Mouse (Mus musculus) liver (tissue): Measurements from ENCODE around the gene Ncapd2.

ENCODE experiments used
- DNase-seq: peaks from one replicate; pipeline ENCODE4 v3.0.0-alpha.2; 2020; ENCODE audit warnings: mixed read lengths

Gene Ncapd2

DNA sequence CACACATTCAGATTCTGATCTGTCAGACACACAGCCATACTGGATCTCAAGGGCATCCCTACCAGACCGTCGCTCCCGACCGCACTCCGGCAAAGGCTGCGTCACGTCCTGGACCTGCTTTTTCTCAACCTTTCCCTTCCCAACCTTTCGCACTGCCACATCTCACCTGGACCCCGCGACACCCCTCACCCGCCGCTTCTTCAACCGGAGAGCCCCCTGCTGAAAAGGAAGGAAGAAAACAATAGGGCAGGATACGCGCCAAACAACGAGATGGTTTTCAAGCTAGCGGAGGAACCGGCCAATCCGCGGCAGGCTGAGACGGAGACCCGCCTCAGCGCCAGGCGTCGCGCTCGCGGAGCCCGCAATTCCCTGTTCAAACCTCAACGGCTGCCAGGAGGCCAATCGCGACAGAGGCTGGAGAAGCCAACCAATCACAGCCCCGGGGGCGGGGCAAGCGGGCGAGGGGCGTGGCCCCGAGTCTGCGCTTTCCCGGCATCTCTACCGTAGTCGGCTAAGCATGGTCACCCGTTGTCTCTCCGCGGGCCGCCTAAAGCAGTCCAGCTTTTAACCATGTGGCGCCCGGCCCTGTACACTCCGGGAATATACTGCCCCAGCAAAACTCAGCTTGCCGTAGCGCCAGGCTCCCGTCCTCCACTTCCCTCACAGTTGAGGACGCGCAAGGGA, at the start of gene Ncapd2, which contains the start of gene Mrpl51:
Gene Ncapd2 (minus strand): TSS at position 370 of the 684 bp plus-strand sequence.
Gene Mrpl51 (plus strand): TSS at position 470 of the 684 bp plus-strand sequence.
- peak; percentile 99 for DNase-seq

DNA sequence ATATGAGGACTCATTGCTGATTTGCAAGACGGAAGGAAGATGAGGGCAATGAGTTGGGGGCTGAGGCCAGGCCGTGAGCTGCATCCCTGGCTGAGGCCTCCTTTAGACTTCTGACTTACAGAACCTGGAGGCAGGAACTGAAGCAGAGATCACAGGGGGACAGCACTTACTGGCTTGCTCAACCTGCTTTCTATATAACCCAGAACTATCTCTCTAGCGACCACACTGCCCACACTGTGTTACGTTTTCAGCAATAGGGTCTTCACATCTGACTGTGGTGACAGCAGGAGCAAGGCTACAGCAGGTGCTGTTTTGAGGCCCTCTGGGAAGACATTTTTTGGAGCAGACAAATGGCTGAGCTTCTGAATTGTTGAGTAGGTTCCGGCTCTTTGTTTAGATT, 49.1 kb upstream of the Ncapd2 start:
- no peak for DNase-seq

DNA sequence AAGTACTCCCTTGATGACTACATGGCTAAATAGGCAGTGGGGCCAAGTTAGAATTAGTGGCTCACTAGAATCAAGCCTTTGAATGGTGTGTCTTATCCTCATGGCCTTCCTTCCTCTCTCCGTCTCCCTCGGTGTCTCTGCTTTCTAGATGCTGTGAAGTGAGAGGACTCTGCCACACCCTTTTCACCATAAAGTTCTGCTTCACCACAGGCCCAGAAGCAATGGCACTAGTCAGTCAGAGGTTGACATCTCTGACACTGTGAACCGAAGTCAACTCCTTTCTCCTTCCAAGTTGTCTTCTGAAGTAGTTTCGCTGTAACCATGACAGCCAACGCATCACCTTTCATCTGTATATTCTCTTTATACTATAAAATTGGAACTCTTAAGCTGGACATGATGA, 48.0 kb upstream of the Ncapd2 start:
- DNase-seq, result no peak

DNA sequence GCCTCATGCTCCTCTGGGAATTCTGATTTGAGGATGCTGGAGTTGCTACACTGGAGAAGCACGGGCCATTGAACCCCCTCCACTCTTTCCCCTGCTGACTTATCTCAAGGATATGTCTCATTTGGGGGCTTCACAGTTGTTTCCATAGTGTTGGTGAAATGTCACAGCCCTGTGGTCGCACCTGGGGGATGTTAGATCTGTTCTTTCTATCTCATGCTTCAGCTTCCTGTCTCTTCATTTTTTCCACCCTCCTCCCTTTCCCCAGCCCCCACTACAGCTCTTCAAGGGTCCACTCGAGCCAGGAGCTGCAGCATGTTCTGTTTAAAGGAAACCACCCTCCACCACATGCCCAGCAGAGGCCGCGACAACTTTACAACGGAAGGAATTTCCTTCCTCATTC, 46.9 kb upstream of the Ncapd2 start:
- DNase-seq, result no peak

DNA sequence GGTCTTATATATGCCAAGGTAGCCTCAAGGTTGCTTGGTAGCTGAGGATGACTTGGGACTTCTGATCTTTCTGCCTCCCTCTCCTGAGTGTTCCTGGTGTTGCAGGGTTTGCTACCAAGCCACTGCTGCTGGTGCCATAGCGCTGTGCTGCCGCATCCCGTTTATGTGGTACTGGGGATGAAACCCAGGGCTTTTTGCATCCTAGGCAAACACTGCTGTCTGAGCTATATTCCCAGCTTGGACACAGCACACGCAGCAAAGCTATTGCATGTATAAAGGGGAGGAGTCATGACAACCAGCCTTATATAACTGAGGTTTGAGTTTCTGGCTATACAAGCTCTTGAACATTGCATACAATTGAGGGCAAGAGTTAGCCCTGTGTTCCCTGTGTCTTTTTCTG, 45.9 kb upstream of the Ncapd2 start:
- DNase-seq, result no peak

DNA sequence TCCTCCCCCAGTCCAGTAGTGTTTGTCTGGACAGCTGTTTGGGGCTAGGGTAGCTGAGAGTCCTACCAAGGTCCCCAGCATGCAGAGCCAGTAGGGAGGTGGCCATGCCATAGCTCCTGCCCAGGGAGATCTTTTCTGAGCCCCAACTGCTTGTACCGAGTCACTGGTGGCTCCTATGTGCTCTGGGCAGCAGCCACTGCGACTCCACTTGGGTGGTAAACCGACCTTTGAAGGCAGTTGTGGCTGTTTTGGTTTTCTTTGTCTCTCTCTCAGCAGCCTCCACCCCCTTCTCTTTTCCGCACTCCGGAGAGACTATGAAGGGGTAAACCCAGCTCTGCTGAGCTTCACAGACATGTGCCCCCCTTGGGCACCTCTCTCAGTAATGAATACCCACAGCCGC, 45.3 kb upstream of the Ncapd2 start, which contains the start of gene Cd27:
Gene Cd27 (minus strand): TSS at position 229 of the 400 bp plus-strand sequence.
- no peak for DNase-seq

DNA sequence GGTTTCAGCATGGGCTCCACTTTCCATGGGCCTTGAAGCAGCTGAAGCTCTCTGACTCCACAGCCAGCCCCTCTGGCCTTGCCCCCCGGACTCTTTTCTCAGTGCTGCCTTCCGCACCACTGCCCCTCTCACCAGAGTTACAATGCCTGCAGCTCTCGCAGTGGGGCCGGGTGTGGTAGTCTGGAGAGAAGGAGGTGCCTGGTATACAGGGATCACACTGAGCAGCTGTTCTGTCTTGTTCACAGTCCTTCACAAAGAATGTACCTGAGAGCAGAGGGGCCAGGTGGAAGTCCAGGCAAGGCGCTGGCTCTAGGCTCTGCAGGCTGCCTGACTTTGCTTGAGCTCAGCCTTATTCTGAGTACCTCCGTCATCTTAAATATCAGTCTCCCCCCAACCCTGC, 44.8 kb upstream of the Ncapd2 start:
- DNase-seq, result no peak

DNA sequence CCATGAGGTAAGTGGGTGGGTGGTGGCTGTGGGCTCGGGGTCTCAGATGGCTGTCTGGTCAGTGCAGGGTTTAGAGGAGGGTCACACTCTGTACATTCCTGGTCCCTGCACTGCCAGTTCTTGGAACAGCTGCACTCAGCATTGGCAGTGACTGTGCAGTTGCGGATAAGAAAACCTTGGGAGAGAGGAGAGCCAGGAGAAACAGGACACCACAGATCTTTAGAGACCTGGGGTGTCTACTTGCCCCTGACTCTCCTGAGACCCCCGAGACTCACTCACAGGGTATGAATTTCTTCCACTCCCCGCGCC, 43.0 kb upstream of the Ncapd2 start:
- no peak for DNase-seq

DNA sequence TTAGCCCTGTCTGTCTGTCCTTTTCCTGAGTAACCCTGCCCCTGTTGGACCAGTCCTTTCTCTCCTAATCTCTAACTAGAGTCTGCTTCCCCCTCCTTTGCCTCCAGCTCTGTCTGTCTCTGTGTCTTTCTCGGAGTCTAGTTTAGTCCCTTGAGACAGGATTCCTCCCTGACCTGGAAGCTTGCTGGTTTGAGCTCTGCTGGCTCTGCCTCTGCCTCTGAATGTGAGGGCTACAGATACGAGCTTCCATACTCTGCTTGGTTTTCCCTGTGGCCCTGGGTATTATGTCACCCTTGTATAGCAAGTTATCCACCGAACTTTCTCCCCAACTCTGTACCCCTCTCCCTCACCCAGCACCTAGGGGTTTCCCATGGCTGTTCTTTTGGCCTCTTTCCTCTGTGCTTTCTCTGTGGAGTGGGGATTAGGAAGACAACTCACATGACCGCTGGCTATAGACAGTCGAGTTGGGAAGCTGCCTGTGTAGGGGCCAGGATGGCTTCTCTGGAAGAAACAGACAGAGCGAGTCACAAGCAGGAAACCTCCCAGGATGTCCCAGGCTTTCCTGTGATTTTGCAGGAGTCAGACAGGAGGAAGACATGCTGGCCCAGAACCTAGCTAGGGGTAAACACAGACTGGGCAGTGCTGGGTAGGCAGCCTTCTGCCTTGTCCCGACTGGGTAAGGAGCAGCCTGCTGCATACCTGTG, 42.5 kb upstream of the Ncapd2 start:
- DNase-seq, result no peak

DNA sequence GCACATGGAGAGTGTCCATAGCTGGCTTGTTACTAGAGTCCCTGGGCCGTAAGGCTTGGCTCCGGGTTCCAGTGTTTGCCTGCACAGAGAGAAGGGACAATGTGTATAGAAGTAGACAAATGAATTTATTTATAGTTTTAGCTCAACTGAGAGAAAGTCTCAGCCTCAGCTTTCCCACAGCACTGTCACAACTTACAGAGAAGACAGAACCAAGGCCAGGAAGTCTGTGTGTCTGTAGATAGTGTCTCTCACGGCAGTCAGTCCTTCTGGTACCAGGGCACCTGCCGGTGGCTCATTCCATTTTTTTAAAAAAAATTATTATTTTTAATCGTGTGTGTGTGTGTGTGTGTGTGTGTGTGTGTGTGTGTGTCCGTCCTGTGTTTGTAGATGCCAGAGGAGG, 41.0 kb upstream of the Ncapd2 start:
- DNase-seq, result no peak

DNA sequence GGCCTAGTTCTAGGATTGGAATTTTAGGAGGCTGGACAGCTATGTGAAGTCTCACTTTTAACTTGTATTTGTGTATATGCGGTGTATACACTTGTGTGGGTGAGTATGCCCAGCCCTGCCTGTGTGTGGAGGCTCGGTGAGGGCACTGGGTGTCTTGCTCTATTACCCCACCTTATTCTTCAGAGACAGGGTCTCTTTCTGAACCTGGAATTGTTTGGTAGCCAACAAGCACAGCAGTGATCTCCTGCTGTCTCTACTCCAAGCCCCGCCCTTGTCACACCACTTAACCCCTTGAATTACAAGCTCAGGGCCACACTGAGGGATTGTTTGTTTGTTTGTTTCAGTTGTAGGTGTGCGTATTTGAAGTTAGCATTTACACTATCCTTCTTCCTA, 40.5 kb upstream of the Ncapd2 start:
- no peak for DNase-seq

DNA sequence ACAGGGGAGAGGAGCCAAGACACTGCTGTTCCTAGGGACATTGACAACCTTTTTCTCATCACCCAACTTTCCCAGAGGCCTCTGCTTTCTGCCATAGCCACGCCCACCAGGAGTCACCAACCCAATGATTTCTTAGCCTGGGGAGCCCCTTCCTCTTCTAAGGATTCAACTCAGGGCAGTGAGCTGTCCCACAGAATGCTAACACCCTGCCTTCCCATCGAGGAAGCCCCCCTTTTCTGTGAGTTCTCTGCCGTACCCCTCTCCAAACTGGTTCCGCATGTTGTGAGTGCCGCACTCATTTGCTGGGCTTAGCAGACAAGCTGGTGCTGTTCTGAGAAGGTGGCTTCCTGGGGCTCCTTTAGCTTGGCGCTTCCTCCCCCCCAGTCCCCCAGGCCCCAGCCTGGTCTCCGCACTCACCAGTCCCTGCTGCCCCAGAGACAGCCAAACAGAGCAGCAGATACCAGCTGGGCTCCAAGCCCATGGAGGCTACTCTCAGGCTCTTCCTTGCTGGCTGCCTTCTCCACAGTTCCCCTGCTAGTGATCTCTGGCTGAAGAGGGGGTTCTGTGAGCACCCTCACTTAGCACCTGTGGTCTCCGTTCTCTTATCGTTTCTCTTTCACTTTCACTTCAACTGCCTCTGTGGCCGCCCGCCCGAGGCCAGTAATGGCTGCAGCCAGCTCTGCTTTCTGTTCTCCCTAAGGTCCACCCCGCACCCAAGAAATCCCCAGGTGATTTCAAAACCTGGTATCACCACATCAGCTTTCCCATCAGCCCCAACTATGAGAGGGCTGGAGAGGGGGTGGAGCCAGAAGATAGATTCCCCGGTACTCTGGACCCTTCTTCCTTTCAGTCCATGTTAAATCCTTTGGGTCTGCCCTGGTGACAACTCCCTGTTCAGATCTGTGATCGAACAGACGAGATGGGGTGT, 39.9 kb upstream of the Ncapd2 start, which contains the start of gene Tapbpl:
Gene Tapbpl (minus strand): TSS at position 744 of the 928 bp plus-strand sequence.
- DNase-seq, result peak; percentile 73

DNA sequence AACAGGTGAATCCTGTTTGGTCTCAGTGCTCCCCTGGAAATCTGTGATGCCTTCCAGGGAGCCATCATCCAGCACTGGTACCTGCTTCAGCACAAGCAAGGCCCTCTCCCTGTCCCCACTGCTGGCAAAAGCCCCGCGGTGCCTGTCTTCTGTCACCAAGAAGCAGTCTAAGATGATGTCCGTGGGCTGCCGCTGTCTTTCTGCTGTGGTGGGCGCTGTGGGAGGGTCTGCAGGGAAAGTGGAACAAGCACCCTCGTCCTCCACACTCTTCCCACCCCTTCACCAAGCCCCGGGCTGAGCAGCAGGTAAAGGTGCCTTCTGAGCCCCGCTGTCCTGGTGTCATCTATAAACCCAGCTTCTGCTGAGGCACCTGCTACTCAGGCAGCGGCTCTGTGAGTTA, 39.1 kb upstream of the Ncapd2 start:
- DNase-seq, result no peak

DNA sequence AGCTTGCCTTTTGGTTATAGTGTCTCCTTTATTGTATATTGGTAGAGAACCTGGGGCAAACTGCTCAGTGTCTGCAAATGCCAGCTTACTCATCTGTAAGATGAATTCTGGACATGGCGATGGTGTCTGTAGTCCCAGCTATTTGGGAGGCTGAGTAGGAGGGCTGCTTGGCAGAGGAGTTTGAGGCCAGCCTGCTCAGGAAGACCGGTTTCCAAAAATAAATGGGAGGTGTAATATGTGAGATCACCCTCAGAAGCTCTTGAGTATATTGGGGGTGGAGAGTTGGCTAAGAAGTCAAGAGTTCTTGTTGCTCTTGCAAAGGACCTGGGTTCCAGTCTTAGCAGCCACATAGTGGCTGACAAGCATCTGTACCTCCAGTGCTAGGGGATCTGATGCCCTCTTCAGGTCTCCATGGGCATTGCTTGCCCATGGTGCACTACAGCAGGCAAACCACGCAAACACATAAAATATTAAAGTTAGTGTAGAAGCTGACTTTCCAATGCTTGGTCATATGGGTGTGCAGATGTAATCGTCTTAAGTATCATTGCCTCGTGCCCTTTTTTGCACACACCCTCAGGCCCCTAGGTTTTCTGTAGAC, 34.1 kb upstream of the Ncapd2 start:
- no peak for DNase-seq

DNA sequence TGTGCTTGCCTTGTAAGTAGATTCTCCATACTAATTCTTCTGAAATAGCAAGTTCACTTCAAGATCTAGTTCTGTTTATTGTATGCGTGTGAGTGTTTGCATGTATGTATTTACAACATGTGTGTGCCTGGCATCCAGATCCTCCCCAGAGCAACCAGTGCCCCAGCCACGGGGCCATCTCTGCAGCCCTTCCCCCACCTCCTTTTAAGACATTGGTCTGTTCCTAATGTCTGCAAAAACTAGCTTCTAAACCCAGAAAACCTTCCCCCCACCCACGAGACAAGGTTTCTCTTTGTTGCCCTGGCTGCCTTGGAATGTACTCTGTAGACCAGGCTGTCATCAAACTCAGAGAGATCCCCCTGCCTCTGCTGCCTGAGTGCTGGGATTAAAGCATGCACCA, 31.1 kb upstream of the Ncapd2 start:
- no peak for DNase-seq

DNA sequence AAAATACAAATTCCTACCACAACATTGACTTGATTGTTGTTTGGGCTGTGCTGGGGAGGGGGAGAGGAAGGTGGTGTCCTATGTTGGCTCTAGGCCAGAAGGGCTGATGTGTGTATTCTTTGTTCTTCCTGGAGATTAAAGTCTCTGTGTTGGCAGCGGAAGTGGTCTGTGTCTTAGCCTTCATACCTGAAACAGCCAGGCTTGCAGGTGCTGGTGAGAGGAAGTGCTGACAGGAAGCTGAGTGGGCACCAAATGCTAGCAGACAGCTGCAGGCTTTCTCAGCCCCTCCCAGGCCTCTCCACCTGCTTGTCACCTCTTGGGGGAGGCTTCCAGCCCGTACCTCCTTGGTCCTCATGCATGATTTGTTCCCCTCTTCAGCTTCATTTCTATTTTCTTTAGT, 30.6 kb upstream of the Ncapd2 start:
- no peak for DNase-seq

DNA sequence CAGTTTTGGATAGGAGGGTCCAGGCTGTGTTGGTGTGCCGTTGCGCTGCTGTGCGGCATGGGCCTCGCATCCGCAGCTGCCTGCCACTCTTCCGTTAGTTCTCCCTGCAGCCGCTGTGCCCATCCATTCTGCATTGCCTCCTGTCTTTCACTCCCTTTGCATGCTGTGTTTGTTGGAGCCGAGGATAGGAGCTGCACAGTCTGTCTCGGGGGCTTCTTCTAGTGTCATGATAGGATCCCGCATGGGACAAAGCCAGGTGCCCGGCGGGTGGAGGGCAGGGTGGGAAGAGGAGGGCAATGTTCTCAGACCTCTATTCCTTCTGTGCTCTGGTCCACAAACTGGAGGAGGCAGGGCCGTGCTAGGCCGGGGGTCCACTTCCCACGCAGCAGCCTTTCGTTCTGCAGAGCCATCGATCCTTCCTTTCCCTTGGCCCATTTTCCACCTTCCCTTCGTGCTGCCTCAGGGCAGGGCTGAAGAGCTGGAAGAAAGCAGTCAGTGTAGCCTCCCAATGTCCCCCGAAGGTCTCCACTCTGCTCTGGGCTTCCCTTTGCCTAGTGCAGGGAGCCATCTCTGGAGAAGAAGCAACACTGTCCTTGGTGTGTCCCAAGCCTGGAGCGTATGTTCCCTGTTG, 29.7 kb upstream of the Ncapd2 start:
- no peak for DNase-seq

DNA sequence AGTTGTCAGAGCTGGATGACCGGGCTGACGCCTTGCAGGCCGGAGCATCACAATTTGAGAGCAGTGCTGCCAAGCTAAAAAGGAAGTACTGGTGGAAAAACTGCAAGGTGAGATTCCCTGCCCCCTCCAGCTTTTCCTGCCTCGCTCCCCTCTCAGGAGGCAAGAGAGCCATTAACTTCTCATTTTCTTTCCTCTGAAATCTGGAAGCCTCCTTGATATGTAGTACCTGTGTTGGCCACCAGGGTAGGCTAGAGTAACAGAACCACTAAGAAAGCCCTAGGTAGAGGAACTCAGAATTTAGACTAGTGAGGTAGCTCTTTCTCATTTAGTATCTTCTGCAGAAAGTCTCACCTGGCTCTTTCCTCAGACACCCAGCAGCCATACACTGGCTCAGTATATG, 27.5 kb upstream of the Ncapd2 start:
- peak; percentile 58 for DNase-seq

DNA sequence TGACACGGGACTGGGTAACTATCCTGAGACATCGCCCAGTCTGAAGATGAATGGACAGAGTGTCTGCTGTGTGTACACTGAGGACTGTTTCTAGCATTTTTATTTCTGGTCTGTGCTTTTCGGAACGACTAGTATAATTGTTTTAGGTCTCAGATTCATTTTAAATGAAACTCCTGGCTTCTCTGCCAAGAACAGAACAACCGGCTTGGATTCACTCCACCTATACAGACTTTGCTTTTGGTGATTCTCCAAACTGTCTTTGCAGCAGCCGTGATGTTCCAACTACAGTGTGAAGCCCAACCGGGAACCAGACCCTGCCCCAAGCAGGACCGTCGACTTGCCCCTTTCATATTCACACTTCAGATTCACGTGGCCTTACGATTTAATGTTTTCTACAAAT, 26.4 kb upstream of the Ncapd2 start:
- DNase-seq, result no peak

DNA sequence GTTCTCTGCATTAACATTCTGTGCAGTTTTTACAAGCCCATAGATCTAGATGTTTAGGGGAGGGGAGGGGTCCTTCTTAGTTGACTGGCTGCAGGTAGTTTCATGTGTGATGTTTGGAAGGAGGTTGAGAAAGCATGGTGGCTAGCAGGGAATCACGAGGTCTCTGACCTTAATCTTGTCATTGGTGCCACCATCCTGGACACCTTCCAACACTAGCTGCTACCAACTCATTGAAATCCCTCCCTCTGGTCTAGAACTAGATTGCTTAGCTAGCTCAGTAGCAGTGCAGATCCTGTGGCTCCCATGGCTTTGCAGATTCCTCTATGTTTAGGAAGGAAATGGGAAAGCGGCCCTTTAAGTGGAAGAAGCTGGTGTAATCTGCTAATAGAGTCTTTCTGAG, 25.4 kb upstream of the Ncapd2 start:
- no peak for DNase-seq

DNA sequence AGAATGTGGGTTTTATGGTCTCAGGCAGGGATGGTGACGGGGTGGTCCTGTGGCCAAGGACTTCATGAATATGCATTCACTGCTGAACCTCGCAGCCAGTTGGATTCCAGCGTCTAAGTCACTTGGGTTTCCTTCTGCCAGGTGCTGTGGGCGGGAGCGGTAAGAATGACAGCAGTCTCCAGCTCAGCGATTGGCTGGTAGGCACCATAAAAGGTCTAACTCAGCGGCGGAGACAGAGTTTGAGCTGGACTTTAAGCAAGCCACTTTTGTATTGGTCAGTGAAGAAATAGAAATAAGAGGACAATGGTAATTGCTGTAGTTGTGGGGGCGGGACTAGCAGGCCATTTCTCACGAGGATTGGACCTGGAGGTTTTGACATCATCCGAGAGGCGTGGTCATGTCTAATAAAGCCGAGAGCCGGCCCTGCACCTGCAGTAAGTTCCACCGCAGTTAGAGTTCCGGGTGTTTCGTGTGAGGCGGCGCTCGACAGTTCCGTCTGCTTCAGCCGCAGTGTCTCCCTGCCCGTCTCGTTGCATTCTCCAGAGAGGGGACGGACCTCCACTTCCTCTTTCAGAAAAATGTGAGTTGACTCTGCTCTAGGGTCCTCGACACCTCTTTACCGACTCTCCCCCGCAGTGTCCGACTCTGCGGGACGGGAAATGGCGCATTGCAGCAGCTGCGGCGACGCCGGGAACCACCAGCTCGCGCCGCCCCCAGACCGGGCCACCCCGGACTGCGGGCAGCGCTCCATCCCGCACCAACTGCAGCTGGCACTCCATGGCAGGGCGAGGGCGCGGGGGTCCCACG, 23.9 kb upstream of the Ncapd2 start, which contains the start of gene Vamp1:
Gene Vamp1 (plus strand): TSS at position 404 of the 807 bp plus-strand sequence.
- DNase-seq, result peak; percentile 92

DNA sequence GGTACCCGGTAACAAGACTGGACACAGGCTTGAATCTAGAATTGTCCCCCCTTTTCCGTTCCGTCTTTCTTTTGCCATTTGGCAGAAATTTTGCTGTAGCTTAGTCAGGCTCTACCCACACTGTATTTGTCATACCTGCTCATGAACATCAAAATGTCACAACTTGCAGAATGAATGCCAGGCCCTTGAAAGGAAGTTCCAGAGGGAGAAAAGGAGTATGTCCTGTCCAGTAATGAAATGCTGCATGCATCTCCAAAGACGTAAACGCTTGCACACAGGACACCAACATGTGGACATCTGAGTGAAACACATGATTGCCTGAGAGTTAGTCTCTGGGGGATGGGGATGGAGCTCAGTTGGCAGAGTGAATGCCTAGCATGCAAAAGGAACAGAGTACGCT, 22.2 kb upstream of the Ncapd2 start:
- DNase-seq, result no peak
